Mouse (Mus musculus) limb, embryonic 13.5 days (tissue): ENCODE results near the gene Aldh1l1. TPM values are rescaled to one million over a fixed set of nuclear protein-coding genes. Genes with fewer than 3 reads are reported as not detected.

Experiments
- ATAC-seq: fragments of 200-750 bp; cut with Nextera tagmentation; 2 replicates; pipeline ENCODE4 v1.8.0; 2017; ENCODE audit warnings: low read depth, moderate number of reproducible peaks, moderate TSS enrichment; ENCODE audit not compliant: low FRiP score
- H3K27ac ChIP-seq: fragments of 300-500 bp; sonication (generic); 2 replicates; pipeline ENCODE4 v1.5.1; 2015; ENCODE audit warnings: inconsistent platforms, mild to moderate bottlenecking, moderate library complexity
- H3K27me3 ChIP-seq: fragments of 300-500 bp; sonication (generic); 2 replicates; pipeline ENCODE4 v1.6.1; 2015; ENCODE audit warnings: mild to moderate bottlenecking, inconsistent platforms
- H3K36me3 ChIP-seq: fragments of 300-500 bp; sonication (generic); 2 replicates; pipeline ENCODE4 v1.6.1; 2015; ENCODE audit warnings: inconsistent platforms, mild to moderate bottlenecking, moderate library complexity
- H3K4me1 ChIP-seq: fragments of 300-500 bp; sonication (generic); 2 replicates; pipeline ENCODE4 v1.6.1; 2015; ENCODE audit warnings: inconsistent platforms
- H3K4me2 ChIP-seq: fragments of 300-500 bp; sonication (generic); replicated peaks from 2 replicates; pipeline ENCODE4 v1.6.1; 2015; ENCODE audit warnings: inconsistent platforms, mild to moderate bottlenecking, moderate library complexity
- H3K4me3 ChIP-seq: fragments of 300-500 bp; sonication (generic); 2 replicates; pipeline ENCODE4 v1.5.1; 2015; ENCODE audit warnings: moderate library complexity, mild to moderate bottlenecking, inconsistent platforms
- H3K9ac ChIP-seq: fragments of 300-500 bp; sonication (generic); 2 replicates; pipeline ENCODE4 v1.6.1; 2015; ENCODE audit warnings: mild to moderate bottlenecking, inconsistent platforms
- H3K9me3 ChIP-seq: fragments of 300-500 bp; sonication (generic); 2 replicates; pipeline ENCODE4 v1.6.1; 2016; ENCODE audit warnings: inconsistent platforms
- WGBS: fragments of 180-500 bp; shearing (Covaris S2); methylation state at CpG from one replicate; pipeline ENCODE4 v1.1.7; 2015; 5-methylcytosine and 5-hydroxymethylcytosine counted together
- polyA plus RNA-seq: library from polyadenylated mRNA; unstranded; fragments of >200 nt; fragmentation: Nextera tagmentation; extraction: Ambion mirVana; gene quantifications from 2 replicates; pipeline ENCODE4 v1.2.1, GENCODE M21; 2015

The Aldh1l1 gene
- polyA plus RNA-seq, 1 experiment from 2014 or later, result 2.4 TPM

GRCm38 (mm10) chr6:90513074-90513856, 27.0 kb downstream of the Aldh1l1 start:
- peaks cover 12% of the 10 kb centered on the region for H3K4me1 ChIP-seq
- no peaks in the 10 kb centered on the region for H3K27me3 ChIP-seq
- ATAC-seq, result no peak
- H3K9me3 ChIP-seq, result no peaks in the 10 kb centered on the region
- 75% methylated on average over 5 of the region's 5 CpGs for WGBS
- no peak overlapping the region for H3K4me3 ChIP-seq
- H3K27ac ChIP-seq, result no peak overlapping the region
- no peaks in the 10 kb centered on the region for H3K36me3 ChIP-seq
- no peak overlapping the region for H3K4me2 ChIP-seq
- no peak overlapping the region for H3K9ac ChIP-seq

- 0 out of 2 replicates have a peak, but pooled peaks have one; percentile 5 for ATAC-seq
- H3K9me3 ChIP-seq, result no peaks in the 10 kb centered on the region
- H3K4me2 ChIP-seq, result no peak overlapping the region
Measured at GRCm38 (mm10) chr6:90514369-90514768, 28.1 kb downstream of the Aldh1l1 start.

GRCm38 (mm10) chr6:90514883-90515405, 28.7 kb downstream of the Aldh1l1 start:
- H3K27ac ChIP-seq, result no peak overlapping the region
- 0 out of 2 replicates have a peak, but pooled peaks cover 8% of the 10 kb centered on the region for H3K4me1 ChIP-seq
- no peak overlapping the region for H3K9ac ChIP-seq
- H3K9me3 ChIP-seq, result no peaks in the 10 kb centered on the region
- H3K4me3 ChIP-seq, result no peak overlapping the region
- ATAC-seq, result peak; percentile 40; the same call in 1 of the 2 replicates
- H3K36me3 ChIP-seq, result no peaks in the 10 kb centered on the region
- WGBS, result 43% methylated on average over 4 of the region's 4 CpGs
- no peaks in the 10 kb centered on the region for H3K27me3 ChIP-seq
- no peak overlapping the region for H3K4me2 ChIP-seq

More at GRCm38 (mm10) chr6:90514369-90514768, 28.1 kb downstream of the Aldh1l1 start:
- Histone ChIP-seq H3K9ac (no peak overlapping the region), H3K4me1 (peaks cover 5% of the 10 kb centered on the region; the same call in 1 of the 2 replicates), H3K27ac (no peak overlapping the region), H3K4me3 (no peak overlapping the region), H3K27me3 (no peaks in the 10 kb centered on the region), H3K36me3 (no peaks in the 10 kb centered on the region)

GRCm38 (mm10) chr6:90518892-90519291, 32.7 kb downstream of the Aldh1l1 start:
- Histone ChIP-seq H3K27ac (no peak overlapping the region), H3K9me3 (no peaks in the 10 kb centered on the region), H3K9ac (no peak overlapping the region), H3K27me3 (peaks cover 21% of the 10 kb centered on the region), H3K4me2 (no peak overlapping the region), H3K36me3 (no peaks in the 10 kb centered on the region), H3K4me1 (0 out of 2 replicates have a peak, but pooled peaks cover 8% of the 10 kb centered on the region), H3K4me3 (no peak overlapping the region)
- no peak for ATAC-seq
- 42% methylated on average over 3 of the region's 3 CpGs for WGBS

GRCm38 (mm10) chr6:90519375-90519774, 33.1 kb downstream of the Aldh1l1 start:
- 20% methylated on average over 5 of the region's 5 CpGs for WGBS
- H3K27ac ChIP-seq, result no peak overlapping the region
- H3K27me3 ChIP-seq, result peaks cover 21% of the 10 kb centered on the region
- H3K4me3 ChIP-seq, result no peak overlapping the region
- no peaks in the 10 kb centered on the region for H3K36me3 ChIP-seq
- no peak overlapping the region for H3K9ac ChIP-seq
- no peaks in the 10 kb centered on the region for H3K9me3 ChIP-seq
- ATAC-seq, result no peak
- no peak overlapping the region for H3K4me2 ChIP-seq
- 0 out of 2 replicates have a peak, but pooled peaks cover 8% of the 10 kb centered on the region for H3K4me1 ChIP-seq

DNA sequence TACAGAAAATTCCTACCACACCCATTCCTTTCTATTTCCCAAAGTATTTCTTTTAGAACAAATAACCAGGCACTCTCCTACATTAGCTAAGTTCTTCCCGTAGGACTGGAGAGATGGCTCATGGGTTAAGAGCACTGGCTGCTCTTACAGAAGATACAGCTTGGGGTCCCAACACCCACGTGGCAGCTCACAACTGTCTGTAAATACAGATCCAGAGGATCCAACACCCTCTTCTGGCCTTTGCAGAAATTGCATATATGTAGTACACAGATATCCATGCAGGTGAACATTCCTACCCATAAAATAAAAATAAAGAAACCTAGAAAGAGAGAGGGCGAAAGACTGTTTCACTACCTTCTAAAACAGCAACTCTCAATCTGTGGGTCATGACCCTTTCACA, 40.2 kb downstream of the Aldh1l1 start:
- Histone ChIP-seq H3K4me2 (no peak overlapping the region), H3K27ac (no peak overlapping the region), H3K4me1 (no peaks in the 10 kb centered on the region), H3K4me3 (no peak overlapping the region), H3K9me3 (no peaks in the 10 kb centered on the region), H3K36me3 (no peaks in the 10 kb centered on the region), H3K27me3 (peaks cover 11% of the 10 kb centered on the region), H3K9ac (no peak overlapping the region)
- 66% methylated on average over 3 of the region's 3 CpGs for WGBS
- no peak for ATAC-seq

GRCm38 (mm10) chr6:90529461-90530046, 43.3 kb downstream of the Aldh1l1 start:
- H3K36me3 ChIP-seq, result no peaks in the 10 kb centered on the region
- H3K4me1 ChIP-seq, result no peaks in the 10 kb centered on the region
- H3K9ac ChIP-seq, result no peak overlapping the region
- no peak overlapping the region for H3K27ac ChIP-seq
- H3K4me3 ChIP-seq, result no peak overlapping the region
- no peaks in the 10 kb centered on the region for H3K27me3 ChIP-seq
- H3K4me2 ChIP-seq, result no peak overlapping the region
- H3K9me3 ChIP-seq, result no peaks in the 10 kb centered on the region
- 38% methylated on average over 2 of the region's 2 CpGs for WGBS
- ATAC-seq, result no peak

GRCm38 (mm10) chr6:90532575-90533190, 46.5 kb downstream of the Aldh1l1 start:
- no peaks in the 10 kb centered on the region for H3K36me3 ChIP-seq
- no peaks in the 10 kb centered on the region for H3K9me3 ChIP-seq
- peaks cover 7% of the 10 kb centered on the region; the same call in 1 of the 2 replicates for H3K27me3 ChIP-seq
- no peak overlapping the region for H3K4me2 ChIP-seq
- H3K27ac ChIP-seq, result no peak overlapping the region
- no peaks in the 10 kb centered on the region for H3K4me1 ChIP-seq
- no peak overlapping the region for H3K4me3 ChIP-seq
- H3K9ac ChIP-seq, result no peak overlapping the region
- ATAC-seq, result no peak
- WGBS, result 94% methylated on average over 6 of the region's 7 CpGs

- H3K4me3 ChIP-seq, result no peak overlapping the region
- 83% methylated on average over 3 of the region's 3 CpGs for WGBS
- no peaks in the 10 kb centered on the region for H3K4me1 ChIP-seq
- H3K9ac ChIP-seq, result no peak overlapping the region
- H3K4me2 ChIP-seq, result no peak overlapping the region
- H3K36me3 ChIP-seq, result no peaks in the 10 kb centered on the region
- H3K27ac ChIP-seq, result no peak overlapping the region
- ATAC-seq, result no peak
- H3K9me3 ChIP-seq, result no peaks in the 10 kb centered on the region
- peaks cover 7% of the 10 kb centered on the region; the same call in 1 of the 2 replicates for H3K27me3 ChIP-seq
Measured at GRCm38 (mm10) chr6:90533505-90533904, 47.3 kb downstream of the Aldh1l1 start.

- WGBS, result 82% methylated on average over 8 of the region's 8 CpGs
- H3K27ac ChIP-seq, result no peak overlapping the region
- peaks cover 7% of the 10 kb centered on the region; the same call in 1 of the 2 replicates for H3K27me3 ChIP-seq
- no peak overlapping the region for H3K4me3 ChIP-seq
- no peak overlapping the region for H3K4me2 ChIP-seq
- no peaks in the 10 kb centered on the region for H3K4me1 ChIP-seq
- ATAC-seq, result no peak
- H3K36me3 ChIP-seq, result no peaks in the 10 kb centered on the region
- H3K9me3 ChIP-seq, result no peaks in the 10 kb centered on the region
- H3K9ac ChIP-seq, result no peak overlapping the region
Measured at GRCm38 (mm10) chr6:90534701-90535475, 48.7 kb downstream of the Aldh1l1 start.

GRCm38 (mm10) chr6:90536824-90537223, 50.6 kb downstream of the Aldh1l1 start:
- Histone ChIP-seq H3K4me2 (no peak overlapping the region), H3K4me1 (no peaks in the 10 kb centered on the region), H3K9ac (no peak overlapping the region), H3K27ac (no peak overlapping the region), H3K36me3 (no peaks in the 10 kb centered on the region), H3K4me3 (no peak overlapping the region), H3K27me3 (peaks cover 7% of the 10 kb centered on the region; the same call in 1 of the 2 replicates), H3K9me3 (no peaks in the 10 kb centered on the region)
- ATAC-seq, result no peak
- WGBS, result 72% methylated on average over 3 of the region's 3 CpGs
